Mouse (Mus musculus) kidney, postnatal 0 days (tissue): ENCODE results near the gene Elmo1. TPM values are rescaled to one million over a fixed set of nuclear protein-coding genes. Genes with fewer than 3 reads are reported as not detected.

ENCODE experiments used
- ATAC-seq: fragments of 200-750 bp; cut with Nextera tagmentation; replicated peaks from 2 replicates; pipeline ENCODE4 v1.8.0; 2017; ENCODE audit warnings: low read depth, moderate number of reproducible peaks, moderate TSS enrichment, moderate library complexity; ENCODE audit not compliant: low FRiP score
- DNase-seq: peaks from one replicate; pipeline ENCODE4 v3.0.0-alpha.2; 2016; ENCODE audit warnings: low spot score
- H3K27ac ChIP-seq: fragments of 300-500 bp; sonication (generic); 2 replicates; pipeline ENCODE4 v1.5.1; 2014; ENCODE audit warnings: mild to moderate bottlenecking
- H3K27me3 ChIP-seq: fragments of 300-500 bp; sonication (generic); 2 replicates; pipeline ENCODE4 v1.6.1; 2014; ENCODE audit warnings: low read length, mixed read lengths; ENCODE audit not compliant: insufficient read depth
- H3K36me3 ChIP-seq: fragments of 300-500 bp; sonication (generic); 2 replicates; pipeline ENCODE4 v1.6.1; 2014; ENCODE audit warnings: low read length, mixed read lengths; ENCODE audit not compliant: insufficient read depth
- H3K4me1 ChIP-seq: fragments of 300-500 bp; sonication (generic); replicated peaks from 2 replicates; pipeline ENCODE4 v1.6.1; 2014; ENCODE audit warnings: antibody characterized with exemption, low read length, mixed read lengths; ENCODE audit not compliant: insufficient read depth
- H3K4me2 ChIP-seq: fragments of 300-500 bp; sonication (generic); 2 replicates; pipeline ENCODE4 v1.6.1; 2014; ENCODE audit warnings: mild to moderate bottlenecking, low read length, moderate library complexity, mixed read lengths
- H3K4me3 ChIP-seq: fragments of 300-500 bp; sonication (generic); replicated peaks from 2 replicates; pipeline ENCODE4 v1.5.1; 2014; ENCODE audit warnings: low read depth, low read length
- H3K9ac ChIP-seq: fragments of 300-500 bp; sonication (generic); 2 replicates; pipeline ENCODE4 v1.6.1; 2014; ENCODE audit warnings: low read depth, low read length
- H3K9me3 ChIP-seq: fragments of 300-500 bp; sonication (generic); replicated peaks from 2 replicates; pipeline ENCODE4 v1.6.1; 2016; ENCODE audit warnings: low read length, inconsistent platforms, mixed read lengths
- CTCF ChIP-seq: IDR thresholded peaks from 2 replicates; pipeline ENCODE4 v1.5.1; 2016; ENCODE audit warnings: antibody characterized with exemption, low read depth, mild to moderate bottlenecking, moderate library complexity
- WGBS: fragments of 180-500 bp; shearing (Covaris S2); extraction: QIAGEN DNeasy Blood & Tissue Kit; methylation state at CpG from one replicate; pipeline ENCODE4 v1.1.7; 2014; 5-methylcytosine and 5-hydroxymethylcytosine counted together
- polyA plus RNA-seq: library from polyadenylated mRNA; unstranded; fragments of >200 nt; fragmentation: Nextera tagmentation; extraction: Ambion mirVana; gene quantifications from 2 replicates; pipeline ENCODE4 v1.2.1, GENCODE M21; 2015

The Elmo1 gene
- polyA plus RNA-seq, 1 experiment from 2014 or later: 5.1 TPM

GRCm38 (mm10) chr13:20134395-20135225, 44.2 kb downstream of the Elmo1 start:
- Histone ChIP-seq H3K9me3 (no peaks in the 10 kb centered on the region), H3K36me3 (no peaks in the 10 kb centered on the region), H3K27me3 (no peaks in the 10 kb centered on the region), H3K4me2 (no peak overlapping the region), H3K9ac (no peak overlapping the region), H3K4me3 (no peak overlapping the region), H3K27ac (peak overlapping the region; percentile 25; the same call in 1 of the 2 replicates), H3K4me1 (peaks cover 10% of the 10 kb centered on the region)
- DNase-seq (no peak), ATAC-seq (no peak)
- 76% methylated on average over 17 of the region's 18 CpGs for WGBS
- TF ChIP-seq CTCF: no peak

GRCm38 (mm10) chr13:20136753-20137152, 46.4 kb downstream of the Elmo1 start:
- TF ChIP-seq CTCF: no peak
- Histone ChIP-seq H3K9ac (no peak overlapping the region), H3K4me3 (no peak overlapping the region), H3K9me3 (no peaks in the 10 kb centered on the region), H3K36me3 (no peaks in the 10 kb centered on the region), H3K27me3 (no peaks in the 10 kb centered on the region), H3K4me1 (peaks cover 10% of the 10 kb centered on the region), H3K27ac (no peak overlapping the region), H3K4me2 (no peak overlapping the region)
- ATAC-seq: no peak
- DNase-seq: no peak

- Histone ChIP-seq H3K27ac (no peak overlapping the region), H3K27me3 (no peaks in the 10 kb centered on the region), H3K4me3 (no peak overlapping the region), H3K36me3 (no peaks in the 10 kb centered on the region), H3K4me1 (peaks cover 3% of the 10 kb centered on the region; the same call in 1 of the 2 replicates), H3K9ac (no peak overlapping the region), H3K9me3 (no peaks in the 10 kb centered on the region), H3K4me2 (no peak overlapping the region)
- 35% methylated on average over 3 of the region's 3 CpGs for WGBS
- no peak for ATAC-seq
- no peak for TF ChIP-seq CTCF
- peak; percentile 32 for DNase-seq
These were observed 48.1 kb downstream of the Elmo1 start for GRCm38 (mm10) chr13:20138466-20138865.

- no peak overlapping the region for H3K4me3 ChIP-seq
- DNase-seq (no peak), ATAC-seq (no peak)
- H3K9ac ChIP-seq: no peak overlapping the region
- no peaks in the 10 kb centered on the region for H3K9me3 ChIP-seq
- TF ChIP-seq CTCF: no peak
- no peak overlapping the region for H3K4me2 ChIP-seq
- H3K27ac ChIP-seq: no peak overlapping the region
- H3K4me1 ChIP-seq: no peaks in the 10 kb centered on the region
- H3K36me3 ChIP-seq: no peaks in the 10 kb centered on the region
- 30% methylated on average over 6 of the region's 6 CpGs for WGBS
- H3K27me3 ChIP-seq: no peaks in the 10 kb centered on the region
These were observed 48.7 kb downstream of the Elmo1 start for GRCm38 (mm10) chr13:20139060-20139459.

- H3K4me3 ChIP-seq: no peak overlapping the region
- H3K4me2 ChIP-seq: no peak overlapping the region
- H3K27ac ChIP-seq: no peak overlapping the region
- no peaks in the 10 kb centered on the region for H3K9me3 ChIP-seq
- H3K9ac ChIP-seq: no peak overlapping the region
- no peaks in the 10 kb centered on the region for H3K4me1 ChIP-seq
- ATAC-seq: no peak
- no peaks in the 10 kb centered on the region for H3K27me3 ChIP-seq
- 72% methylated on average over 4 of the region's 4 CpGs for WGBS
- DNase-seq: no peak
- TF ChIP-seq CTCF: no peak
- no peaks in the 10 kb centered on the region for H3K36me3 ChIP-seq
These were observed 49.6 kb downstream of the Elmo1 start for GRCm38 (mm10) chr13:20139825-20140665.

- H3K27ac ChIP-seq: no peak overlapping the region
- no peaks in the 10 kb centered on the region for H3K27me3 ChIP-seq
- no peaks in the 10 kb centered on the region for H3K36me3 ChIP-seq
- H3K4me1 ChIP-seq: no peaks in the 10 kb centered on the region
- no peak overlapping the region for H3K4me3 ChIP-seq
- DNase-seq: no peak
- no peak for ATAC-seq
- TF ChIP-seq CTCF: no peak
- WGBS: 4% methylated on average over 1 of the region's 1 CpGs
- H3K9ac ChIP-seq: no peak overlapping the region
- no peak overlapping the region for H3K4me2 ChIP-seq
- no peaks in the 10 kb centered on the region for H3K9me3 ChIP-seq
These were observed 52.2 kb downstream of the Elmo1 start for GRCm38 (mm10) chr13:20142637-20143036.
